Mouse (Mus musculus) thymus, adult 2 months (tissue): ENCODE data around the gene Babam2.

Source experiments
- CTCF ChIP-seq: fragments of 200-500 bp; IDR thresholded peaks from 2 replicates; pipeline ENCODE4 v1.5.1; 2012; ENCODE audit warnings: mild to moderate bottlenecking, control low read depth, low read length, moderate library complexity, borderline replicate concordance; ENCODE audit not compliant: control insufficient read depth, poor library complexity, insufficient read depth; ENCODE audit errors: extremely low read depth
- POLR2A ChIP-seq: fragments of 200-500 bp; IDR thresholded peaks from 2 replicates; pipeline ENCODE4 v1.6.1; 2012; ENCODE audit warnings: mild to moderate bottlenecking, low read length, control low read depth, moderate library complexity; ENCODE audit not compliant: control insufficient read depth, poor library complexity, insufficient read depth; ENCODE audit errors: extremely low read depth

DNA sequence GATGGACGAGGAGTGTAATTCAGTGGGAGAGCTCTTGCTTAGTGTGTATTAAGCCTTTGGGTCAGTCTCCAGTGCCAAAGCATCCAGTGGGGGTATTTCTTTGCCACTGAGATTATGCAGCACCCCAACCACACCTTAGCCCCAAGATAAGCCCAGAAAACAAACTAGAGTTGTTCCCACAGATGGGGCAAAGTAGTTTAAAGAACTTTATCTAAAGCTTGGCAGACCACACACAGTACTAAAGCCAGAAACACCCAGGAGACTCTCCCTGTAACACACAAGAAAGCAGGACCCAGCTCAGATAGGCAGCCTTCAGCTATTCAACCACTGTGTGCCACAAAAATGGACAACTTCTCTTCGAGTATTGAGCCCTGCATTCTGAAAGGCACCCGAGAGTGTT is 376.6 kb downstream of the Babam2 start:
- no peak for TF ChIP-seq CTCF
- no peak for TF ChIP-seq POLR2A
